Mouse (Mus musculus) intestine, embryonic 15.5 days (tissue): Measurements from ENCODE around the gene Plekhg5. TPM values are rescaled to one million over a fixed set of nuclear protein-coding genes. Genes with fewer than 3 reads are reported as not detected.

Source experiments
- ATAC-seq: fragments of 200-750 bp; cut with Nextera tagmentation; 2 replicates; pipeline ENCODE4 v1.8.0; 2017; ENCODE audit warnings: moderate TSS enrichment, moderate library complexity
- H3K27ac ChIP-seq: fragments of 300-500 bp; sonication (generic); 2 replicates; pipeline ENCODE4 v1.5.1; 2015; ENCODE audit warnings: mild to moderate bottlenecking, inconsistent platforms
- H3K27me3 ChIP-seq: fragments of 300-500 bp; sonication (generic); replicated peaks from 2 replicates; pipeline ENCODE4 v1.6.1; 2015; ENCODE audit warnings: inconsistent platforms
- H3K36me3 ChIP-seq: fragments of 300-500 bp; sonication (generic); 2 replicates; pipeline ENCODE4 v1.6.1; 2015; ENCODE audit warnings: inconsistent platforms
- H3K4me1 ChIP-seq: fragments of 300-500 bp; sonication (generic); replicated peaks from 2 replicates; pipeline ENCODE4 v1.6.1; 2015; ENCODE audit warnings: inconsistent platforms
- H3K4me2 ChIP-seq: fragments of 300-500 bp; sonication (generic); replicated peaks from 2 replicates; pipeline ENCODE4 v1.6.1; 2015; ENCODE audit warnings: mild to moderate bottlenecking, inconsistent platforms
- H3K4me3 ChIP-seq: fragments of 300-500 bp; sonication (generic); replicated peaks from 2 replicates; pipeline ENCODE4 v1.5.1; 2015; ENCODE audit warnings: inconsistent platforms
- H3K9ac ChIP-seq: fragments of 300-500 bp; sonication (generic); 2 replicates; pipeline ENCODE4 v1.6.1; 2015; ENCODE audit warnings: inconsistent platforms
- H3K9me3 ChIP-seq: fragments of 300-500 bp; sonication (generic); 2 replicates; pipeline ENCODE4 v1.6.1; 2016; ENCODE audit warnings: inconsistent platforms
- WGBS: fragments of 180-500 bp; shearing (Covaris S2); methylation state at CpG from one replicate; pipeline ENCODE4 v1.1.7; 2015; 5-methylcytosine and 5-hydroxymethylcytosine counted together
- polyA plus RNA-seq: library from polyadenylated mRNA; unstranded; fragments of >200 nt; fragmentation: Nextera tagmentation; extraction: Ambion mirVana; gene quantifications from 2 replicates; pipeline ENCODE4 v1.2.1, GENCODE M21; 2015

Plekhg5 gene
- polyA plus RNA-seq, 1 experiment from 2014 or later = 11.0 TPM

DNA sequence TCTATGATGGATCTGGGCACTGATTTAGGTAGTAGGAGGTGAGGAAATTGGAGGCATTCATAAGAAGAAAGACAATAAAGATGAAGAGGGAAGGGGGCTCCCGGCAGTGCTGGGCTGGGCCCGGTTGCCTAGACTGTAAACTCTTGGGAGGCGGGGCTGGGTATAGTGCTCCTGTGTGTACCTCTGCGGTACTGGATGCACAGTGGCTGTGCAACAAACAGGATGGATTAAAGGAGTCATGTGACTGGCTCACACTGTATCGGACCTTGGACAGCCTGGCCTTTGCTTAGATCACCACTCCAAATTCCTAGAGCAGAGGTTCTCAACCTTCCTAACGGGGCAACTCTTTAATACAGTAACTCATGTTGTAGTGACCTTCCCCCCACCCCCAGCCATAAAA lies 89.3 kb downstream of the Plekhg5 start:
- Histone ChIP-seq H3K27ac (no peak overlapping the region), H3K4me3 (no peak overlapping the region), H3K9ac (no peak overlapping the region), H3K36me3 (no peaks in the 10 kb centered on the region), H3K27me3 (peaks cover 51% of the 10 kb centered on the region), H3K4me1 (peaks cover 34% of the 10 kb centered on the region), H3K9me3 (no peaks in the 10 kb centered on the region), H3K4me2 (no peak overlapping the region)
- no peak for ATAC-seq
- WGBS = 57% methylated on average over 6 of the region's 6 CpGs

DNA sequence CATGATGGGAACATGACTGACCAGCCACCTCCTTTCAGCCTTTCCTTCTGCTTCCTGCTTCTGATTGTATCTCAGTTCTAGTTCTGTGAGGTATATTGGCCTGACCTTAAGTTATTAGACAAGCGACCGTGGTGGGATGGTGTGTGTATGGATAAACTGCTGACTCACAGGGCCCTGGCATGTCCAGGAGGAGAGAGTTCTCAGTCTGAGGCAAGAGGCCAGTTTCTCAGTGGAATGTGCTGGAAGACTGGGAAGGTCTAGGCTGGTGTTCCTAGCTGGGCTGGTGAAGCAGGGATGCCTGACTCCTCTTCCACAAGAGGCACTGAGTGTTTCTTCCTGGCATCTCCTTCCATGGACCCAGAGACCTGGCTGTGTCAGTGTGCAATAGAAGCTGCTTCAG lies 90.5 kb downstream of the Plekhg5 start:
- no peak for ATAC-seq
- 81% methylated on average over 2 of the region's 2 CpGs for WGBS
- peaks cover 44% of the 10 kb centered on the region for H3K27me3 ChIP-seq

More for the DNA sequence above, 90.5 kb downstream of the Plekhg5 start:
- Histone ChIP-seq H3K4me2 (no peak overlapping the region), H3K27ac (no peak overlapping the region), H3K36me3 (no peaks in the 10 kb centered on the region), H3K9ac (no peak overlapping the region), H3K4me1 (peaks cover 34% of the 10 kb centered on the region), H3K4me3 (no peak overlapping the region), H3K9me3 (no peaks in the 10 kb centered on the region)

Other genes with a start within 250 kb of the Plekhg5 start
- gene Camta1, start 210.6 kb upstream of the Plekhg5 start, polyA plus RNA-seq = 70.2 and 75.7 TPM in 2 replicates
- 73.2 and 75.6 TPM in 2 replicates for gene Dnajc11, start 138.8 kb upstream of the Plekhg5 start, polyA plus RNA-seq
- 31.2 and 32.0 TPM in 2 replicates for gene Thap3, start 83.5 kb upstream of the Plekhg5 start, polyA plus RNA-seq
- gene Phf13, start 76.2 kb upstream of the Plekhg5 start, polyA plus RNA-seq = 20.4 and 21.0 TPM in 2 replicates
- 10.6 and 10.9 TPM in 2 replicates for gene Klhl21, start 63.7 kb upstream of the Plekhg5 start, polyA plus RNA-seq
- 15.6 and 19.0 TPM in 2 replicates for gene Zbtb48, start 44.8 kb upstream of the Plekhg5 start, polyA plus RNA-seq
- 0.19 and 0.44 TPM in 2 replicates for gene Tas1r1, start 33.9 kb upstream of the Plekhg5 start, polyA plus RNA-seq
- gene Nol9, start 33.2 kb upstream of the Plekhg5 start, polyA plus RNA-seq = 31.3 and 31.7 TPM in 2 replicates
- 1.4 and 1.5 TPM in 2 replicates for gene Tnfrsf25, start 43.4 kb downstream of the Plekhg5 start, polyA plus RNA-seq
- gene Espn, start 79.9 kb downstream of the Plekhg5 start, polyA plus RNA-seq = 29.2 and 30.8 TPM in 2 replicates
- gene Hes2, start 86.4 kb downstream of the Plekhg5 start, polyA plus RNA-seq = 0.30 and 0.42 TPM in 2 replicates
- gene Acot7, start 105.6 kb downstream of the Plekhg5 start, polyA plus RNA-seq = 57.8 and 60.0 TPM in 2 replicates
- 7.3 and 8.1 TPM in 2 replicates for gene Gpr153, start 201.7 kb downstream of the Plekhg5 start, polyA plus RNA-seq
- not detected in 2 replicates for gene Hes3, start 219.2 kb downstream of the Plekhg5 start, polyA plus RNA-seq
- 17.3 and 17.6 TPM in 2 replicates for gene Icmt, start 224.7 kb downstream of the Plekhg5 start, polyA plus RNA-seq
- gene Rnf207, start 246.5 kb downstream of the Plekhg5 start, polyA plus RNA-seq = 2.1 and 2.5 TPM in 2 replicates